Mouse (Mus musculus): ENCODE data around the gene Hoxa4.

GRCm38 (mm10) chr6:52189172-52189591, 2.4 kb downstream of the Hoxa4 start:
- no peak for TF ChIP-seq HCFC1 (IDR thresholded peaks at IDR 0.05; ENCODE audit: borderline replicate concordance, insufficient read depth, low read length)
- TF ChIP-seq ZNF384 (IDR thresholded peaks at IDR 0.05; ENCODE audit: low read depth, low read length) = no peak
- no peak for TF ChIP-seq ZC3H11A (IDR thresholded peaks at IDR 0.05; ENCODE audit: borderline replicate concordance, low read depth, low read length)
- TF ChIP-seq CHD2 (IDR thresholded peaks at IDR 0.05; ENCODE audit: low read depth, low read length) = no peak
- TF ChIP-seq MAFK (IDR thresholded peaks at IDR 0.05; ENCODE audit: insufficient read depth, low read depth, low read length) = no peak
